ENCODE assay signal across 8 mouse cellular contexts in genomic region chr4:115059871-115060270, GRCm38 (mm10). TPM values are rescaled to one million over a fixed set of nuclear protein-coding genes. Genes with fewer than 3 reads are reported as not detected.
DNase-seq lines count a peak whose midpoint lies in the region; ATAC-seq and TF ChIP-seq lines count a peak whose summit lies in the region.

No protein-coding gene starts in this region.

- H3K4me3 ChIP-seq in bone marrow, adult 2 months (replicated peaks; ENCODE audit: control insufficient read depth, low read depth, low read length), result peak overlapping the region; percentile 56

- ATAC-seq in inflammation-experienced regulatory T-cells, adult 6 months, result no peak

- peak; percentile 55 to 59 for DNase-seq in heart, adult 18-20 months
- peak; percentile 35 for DNase-seq in kidney, adult 9 months
- DNase-seq in lung, postnatal 14 days, result peak; percentile 49
- no peak for DNase-seq in ovary, postnatal 14 days (ENCODE audit: low spot score)
- no peak for DNase-seq in yolk sac, embryonic 10.5 days (ENCODE audit: low spot score)
- DNase-seq in cerebellum, adult 8-10 months, result no peak

- peak overlapping the region; percentile 69 for H3K27ac ChIP-seq in bone marrow, adult 2 months (ENCODE audit: control insufficient read depth, insufficient read depth, low read depth, low read length, poor library complexity)

- TF ChIP-seq CTCF in bone marrow, adult 2 months (IDR thresholded peaks at IDR 0.05; ENCODE audit: control insufficient read depth, insufficient read depth, low read length), result no peak

- TF ChIP-seq POLR2A in bone marrow, adult 2 months (IDR thresholded peaks at IDR 0.05; ENCODE audit: borderline replicate concordance, control insufficient read depth, low read depth, low read length), result no peak

- 25% methylated on average over 12 of the region's 12 CpGs for WGBS in bone marrow, adult 2 months

- no peaks in the 10 kb centered on the region for H3K4me1 ChIP-seq in bone marrow, adult 2 months (ENCODE audit: control insufficient read depth, insufficient read depth, low read length)

RNA-seq across cellular contexts. Expression of gene Tal1, which starts 3.6 kb away (rescaled TPM):
- 67.9 and 68.4 TPM in 2 replicates for polyA plus RNA-seq in bone marrow, adult 2 months (2011; ENCODE audit: insufficient read depth, insufficient read length, low replicate concordance, missing spikeins)
- total RNA-seq in heart, adult 18-20 months (2021), result 1 to 10 TPM; 2.3 to 3.7 TPM
- not detected for polyA plus RNA-seq in inflammation-experienced regulatory T-cells, adult 6 months (2017; shearing (Covaris generic))

RNA-seq across cellular contexts. Expression of gene Pdzk1ip1, which starts 28.6 kb away (rescaled TPM):
- polyA plus RNA-seq in bone marrow, adult 2 months (2011; ENCODE audit: insufficient read depth, insufficient read length, low replicate concordance, missing spikeins), result 212 and 213 TPM in 2 replicates
- total RNA-seq in heart, adult 18-20 months (2021), result under 1 TPM; 0.42 to 0.67 TPM
- 10 to 100 TPM in 2 of 3 experiments, 1 to 10 TPM in 1; 9.1 to 42.2 (median 33.9) TPM for polyA plus RNA-seq in inflammation-experienced regulatory T-cells, adult 6 months (2017; shearing (Covaris generic))

RNA-seq across cellular contexts. Expression of gene Stil, which starts 59.9 kb away (rescaled TPM):
- 7.8 and 8.1 TPM in 2 replicates for polyA plus RNA-seq in bone marrow, adult 2 months (2011; ENCODE audit: insufficient read depth, insufficient read length, low replicate concordance, missing spikeins)
- total RNA-seq in heart, adult 18-20 months (2021), result under 1 TPM; 0.20 to 0.23 TPM
- polyA plus RNA-seq in inflammation-experienced regulatory T-cells, adult 6 months (2017; shearing (Covaris generic)), result 10 to 100 TPM in 1 of 3 experiments, 1 to 10 TPM in 1, under 1 TPM in 1; 0.70 to 13.9 (median 1.4) TPM

Comparison
In these comparisons a context has a peak if more than half of its experiments do, and no peak if none do; other contexts are left out.
1. DNase-seq: peak in heart, adult 18-20 months (2 of 2), kidney, adult 9 months (single experiment) and lung, postnatal 14 days (single experiment); none in ovary, postnatal 14 days (single experiment), yolk sac, embryonic 10.5 days (single experiment) and cerebellum, adult 8-10 months (single experiment).
2. RNA of gene Tal1, which starts 3.6 kb away (polyA plus RNA-seq): 67.9 to 68.4 TPM in bone marrow, adult 2 months; not detected in inflammation-experienced regulatory T-cells, adult 6 months; every median in the first group is over 10 times any median in the second.